Mouse (Mus musculus) MEL (cell line): Measurements from ENCODE around the gene Atg9b. TPM values are rescaled to one million over a fixed set of nuclear protein-coding genes. Genes with fewer than 3 reads are reported as not detected.

ENCODE experiments used
- DNase-seq: peaks from one replicate; pipeline ENCODE4 v3.0.0; 2011; ENCODE audit warnings: low read depth, low spot score
- H3K27ac ChIP-seq: 2 replicates; pipeline ENCODE4 v1.5.1; 2012; ENCODE audit warnings: low read depth, mild to moderate bottlenecking, control low read depth, low read length, moderate library complexity; ENCODE audit not compliant: control insufficient read depth
- H3K27me3 ChIP-seq, 2 experiments: fragments of 150-350 bp in 1 of 2; sonication (generic) in 1 of 2; 2 replicates each; pipeline ENCODE4 v1.6.1; 2012; ENCODE audit warnings: low read length in 2 of 2, mild to moderate bottlenecking in 2 of 2, improper control_type of control experiment in 1 of 2, moderate library complexity in 1 of 2; ENCODE audit not compliant: insufficient read depth in 2 of 2, control insufficient read depth in 1 of 2
- H3K36me3 ChIP-seq, 2 experiments: 2 replicates each; pipeline ENCODE4 v1.6.1; 2012 to 2014; ENCODE audit warnings: low read length in 2 of 2, improper control_type of control experiment in 1 of 2, inconsistent platforms in 1 of 2, mild to moderate bottlenecking in 1 of 2; ENCODE audit not compliant: insufficient read depth in 2 of 2, control insufficient read depth in 1 of 2
- H3K4me1 ChIP-seq, 2 experiments: fragments of 150-350 bp in 1 of 2; sonication (generic) in 1 of 2; 2 replicates each; pipeline ENCODE4 v1.6.1; 2012; ENCODE audit warnings: low read length in 2 of 2, improper control_type of control experiment in 1 of 2, mild to moderate bottlenecking in 1 of 2; ENCODE audit not compliant: insufficient read depth in 2 of 2, control insufficient read depth in 1 of 2
- H3K4me3 ChIP-seq, 2 experiments: fragments of 150-350 bp in 1 of 2; sonication (generic) in 1 of 2; 2 replicates each; pipeline ENCODE4 v1.5.1; 2012; ENCODE audit warnings: low read depth in 2 of 2, low read length in 2 of 2, mild to moderate bottlenecking in 2 of 2, moderate library complexity in 2 of 2, control low read depth in 1 of 2, improper control_type of control experiment in 1 of 2; ENCODE audit not compliant: control insufficient read depth in 1 of 2, insufficient read depth in 1 of 2
- H3K79me2 ChIP-seq: 2 replicates; pipeline ENCODE4 v1.6.1; 2012; ENCODE audit warnings: mild to moderate bottlenecking, low read length, moderate library complexity; ENCODE audit not compliant: control insufficient read depth, poor library complexity, insufficient read depth
- H3K9ac ChIP-seq: 2 replicates; pipeline ENCODE4 v1.6.1; 2012; ENCODE audit warnings: low read depth, mild to moderate bottlenecking, control low read depth, low read length, moderate library complexity; ENCODE audit not compliant: control insufficient read depth, poor library complexity, severe bottlenecking
- H3K9me3 ChIP-seq: fragments of 150-350 bp; sonication (generic); replicated peaks from 2 replicates; pipeline ENCODE4 v1.6.1; 2012; ENCODE audit warnings: mild to moderate bottlenecking, low read length, improper control_type of control experiment, moderate library complexity; ENCODE audit not compliant: insufficient read depth
- CHD1 ChIP-seq: IDR thresholded peaks from 2 replicates; pipeline ENCODE4 v1.6.1; 2012; ENCODE audit warnings: low read depth, mild to moderate bottlenecking, inconsistent platforms, low read length, improper control_type of control experiment
- ETS1 ChIP-seq: IDR thresholded peaks from 2 replicates; pipeline ENCODE4 v1.6.1; 2012; ENCODE audit warnings: low read depth, mild to moderate bottlenecking, inconsistent platforms, low read length, improper control_type of control experiment, moderate library complexity
- JUND ChIP-seq: IDR thresholded peaks from 2 replicates; pipeline ENCODE4 v1.6.1; 2011; ENCODE audit warnings: low read depth, mild to moderate bottlenecking, improper control_type of control experiment, low read length
- KAT2A ChIP-seq: conservative IDR thresholded peaks from 2 replicates; pipeline ENCODE4 v1.6.1; 2012; ENCODE audit warnings: low read depth, low read length, improper control_type of control experiment, inconsistent platforms
- MAZ ChIP-seq: IDR thresholded peaks from 2 replicates; pipeline ENCODE4 v1.6.1; 2012; ENCODE audit warnings: low read depth, mild to moderate bottlenecking, inconsistent platforms, low read length, improper control_type of control experiment
- MXI1 ChIP-seq: IDR thresholded peaks from 2 replicates; pipeline ENCODE4 v1.6.1; 2011; ENCODE audit warnings: mild to moderate bottlenecking, low read depth, low read length, improper control_type of control experiment
- MYC ChIP-seq: IDR thresholded peaks from 2 replicates; pipeline ENCODE4 v1.6.1; 2011; ENCODE audit warnings: low read depth, mild to moderate bottlenecking, low read length, improper control_type of control experiment, moderate library complexity
- NELFE ChIP-seq: IDR thresholded peaks from 2 replicates; pipeline ENCODE4 v1.6.1; 2011; ENCODE audit warnings: low read depth, low read length, improper control_type of control experiment
- POLR2A ChIP-seq, 2 experiments: IDR thresholded peaks; 2 replicates each; pipeline ENCODE4 v1.6.1; 2011 to 2012; ENCODE audit warnings: low read length in 2 of 2, mild to moderate bottlenecking in 2 of 2, control low read depth in 1 of 2, improper control_type of control experiment in 1 of 2, low read depth in 1 of 2, moderate library complexity in 1 of 2; ENCODE audit not compliant: control insufficient read depth in 1 of 2, insufficient read depth in 1 of 2, poor library complexity in 1 of 2
- RAD21 ChIP-seq: IDR thresholded peaks from 2 replicates; pipeline ENCODE4 v1.6.1; 2011; ENCODE audit warnings: mild to moderate bottlenecking, low read depth, low read length, improper control_type of control experiment
- SIN3A ChIP-seq: IDR thresholded peaks from 2 replicates; pipeline ENCODE4 v1.6.1; 2012; ENCODE audit warnings: low read length, improper control_type of control experiment, inconsistent platforms
- SMC3 ChIP-seq: IDR thresholded peaks from 2 replicates; pipeline ENCODE4 v1.6.1; 2011; ENCODE audit warnings: low read depth, low read length, improper control_type of control experiment
- TAL1 ChIP-seq: IDR thresholded peaks from 2 replicates; pipeline ENCODE4 v1.6.1; 2012; ENCODE audit warnings: mild to moderate bottlenecking, inconsistent platforms, low read length, moderate library complexity, mixed read lengths
- UBTF ChIP-seq: IDR thresholded peaks from 2 replicates; pipeline ENCODE4 v1.6.1; 2012; ENCODE audit warnings: low read depth, mild to moderate bottlenecking, inconsistent platforms, low read length, improper control_type of control experiment, moderate library complexity, borderline replicate concordance; ENCODE audit not compliant: insufficient read depth
- USF1 ChIP-seq: IDR thresholded peaks from 2 replicates; pipeline ENCODE4 v1.6.1; 2014; ENCODE audit warnings: low read depth, mild to moderate bottlenecking, inconsistent platforms, low read length, improper control_type of control experiment, moderate library complexity
- USF2 ChIP-seq, 2 experiments: IDR thresholded peaks; 2 replicates each; pipeline ENCODE4 v1.6.1; 2011 to 2012; ENCODE audit warnings: improper control_type of control experiment in 2 of 2, low read length in 2 of 2, borderline replicate concordance in 1 of 2, inconsistent platforms in 1 of 2, low read depth in 1 of 2, mild to moderate bottlenecking in 1 of 2; ENCODE audit not compliant: insufficient read depth in 1 of 2
- ZKSCAN1 ChIP-seq: IDR thresholded peaks from 2 replicates; pipeline ENCODE4 v1.6.1; 2012; ENCODE audit warnings: low read depth, mild to moderate bottlenecking, inconsistent platforms, low read length, improper control_type of control experiment, moderate library complexity
- polyA plus RNA-seq, 2 experiments: library from polyadenylated mRNA; stranded (reverse) in 1 of 2; unstranded in 1 of 2; fragments of >175 nt in 1 of 2; fragments of >200 nt in 1 of 2; gene quantifications; 2 replicates each; pipeline versions ENCODE4 v1.2.1 to v1.2.4; 2012; ENCODE audit warnings: low replicate concordance in 2 of 2, low read depth in 1 of 2; ENCODE audit not compliant: insufficient read length in 2 of 2, insufficient read depth in 1 of 2, missing spikeins in 1 of 2
- total RNA-seq: library from RNA; depleted of rRNA; stranded (reverse); fragments of 300-350 nt; gene quantifications from 2 replicates; pipeline ENCODE4 v1.2.3, GENCODE M21; 2012

The Atg9b gene
- total and polyA plus RNA-seq, 3 experiments, result 41.2 to 41.5 TPM; not detected in 1

DNA sequence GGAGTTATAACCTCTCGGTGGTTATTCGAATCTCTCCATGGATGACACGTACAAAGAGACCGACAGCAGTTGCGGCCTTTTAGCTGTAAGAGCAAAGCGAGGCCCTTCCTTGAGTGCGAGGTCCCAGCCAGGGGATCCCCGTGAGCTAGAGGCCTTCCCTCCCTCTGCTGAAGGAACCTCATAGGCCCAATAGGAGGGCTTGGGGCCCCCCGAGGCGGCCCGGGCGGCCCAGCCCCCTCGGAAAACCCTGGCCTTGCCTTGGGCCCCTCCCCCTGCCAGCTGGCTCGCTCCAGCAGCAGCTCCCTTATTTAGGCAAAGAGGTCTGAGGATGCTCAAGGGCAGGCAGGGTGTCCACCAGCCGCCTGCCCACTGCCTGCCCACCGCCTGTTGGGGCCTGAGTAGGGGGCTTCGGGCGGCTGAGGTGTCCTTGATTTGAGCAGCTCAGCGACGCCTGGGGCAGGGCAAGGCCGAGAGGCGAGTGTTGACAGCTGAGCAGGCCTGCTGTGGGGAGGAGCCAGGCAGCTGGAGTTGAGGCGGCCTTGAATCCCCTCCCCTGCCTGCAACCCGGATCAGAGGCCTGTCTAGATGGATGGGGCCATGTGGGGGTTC lies 39.6 kb downstream of the Atg9b start (continued):
- TF ChIP-seq UBTF (no peak), SMC3 (no peak), ZKSCAN1 (no peak)

DNA sequence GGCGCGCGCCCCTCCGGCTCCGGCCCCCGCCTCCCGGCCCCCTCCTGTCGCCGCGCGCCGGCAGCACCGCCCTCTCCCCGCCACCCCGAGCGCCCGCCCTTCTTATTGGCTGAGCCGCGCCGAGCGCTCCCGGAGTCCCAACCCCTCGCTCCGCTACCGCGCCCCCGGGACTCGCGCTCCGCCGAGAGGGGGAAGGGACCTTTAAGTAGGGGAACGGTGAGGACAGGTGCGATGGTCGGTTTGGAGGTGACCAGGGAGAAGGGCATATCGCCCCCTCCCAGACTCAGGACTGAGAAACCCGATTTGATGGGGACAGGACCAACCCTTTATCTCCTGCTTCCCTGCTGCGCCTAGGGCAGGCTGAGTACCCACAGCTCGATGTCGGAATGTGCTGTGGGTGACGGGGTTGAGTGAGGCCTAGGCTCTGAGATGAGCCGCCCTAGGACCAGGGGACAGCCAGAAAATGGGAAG lies 40.2 kb downstream of the Atg9b start:
- Histone ChIP-seq H3K79me2 (no peaks in the 10 kb centered on the region), H3K27ac (no peak overlapping the region), H3K9me3 (no peaks in the 10 kb centered on the region), H3K9ac (no peak overlapping the region), H3K4me1 (peaks cover 8 to 20% of the 10 kb centered on the region in 2 experiments), H3K4me3 (peak overlapping the region; percentile 15 to 61), H3K36me3 (peaks cover 0 to 8% of the 10 kb centered on the region in 2 experiments; a peak in 1 of 4 replicates), H3K27me3 (no peaks in the 10 kb centered on the region; a peak in 3 of 4 replicates)
- DNase-seq, result peak; percentile 77
- TF ChIP-seq POLR2A (IDR thresholded peaks at IDR 0.05; ENCODE audit: control insufficient read depth in 1 of 2, insufficient read depth in 1 of 2, low read depth in 1 of 2, low read length in 2 of 2, poor library complexity in 1 of 2) (no peak), ETS1 (no peak), RAD21 (no peak), KAT2A (no peak), JUND (no peak), MAZ (no peak; the same call in 1 of the 2 replicates), SMC3 (no peak), NELFE (no peak)

DNA sequence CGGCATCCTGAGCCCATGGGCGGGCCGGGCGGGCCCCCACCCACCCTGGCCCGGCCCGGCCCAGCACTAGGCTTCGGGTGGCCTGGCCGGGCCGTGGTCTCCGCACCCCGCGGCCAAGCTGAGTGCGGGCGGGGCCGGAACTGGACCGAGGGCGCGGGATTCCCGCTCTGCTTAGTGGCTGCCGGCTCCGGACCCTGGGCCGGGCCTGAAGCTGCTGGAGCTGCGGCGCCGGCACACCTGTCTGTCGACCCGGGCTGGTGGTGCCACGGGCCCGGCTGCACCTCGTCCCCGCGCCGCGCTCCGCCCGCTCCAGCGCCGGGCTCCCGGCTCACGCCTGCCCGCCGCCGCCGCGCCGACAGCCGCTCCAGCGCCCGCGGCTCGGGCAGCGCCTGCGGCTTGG lies 40.7 kb downstream of the Atg9b start, which contains the start of gene Kcnh2:
TSS of gene Kcnh2 (minus strand) at position 327 of the 400 bp plus-strand sequence.
- Histone ChIP-seq H3K9me3 (no peaks in the 10 kb centered on the region), H3K79me2 (no peaks in the 10 kb centered on the region), H3K4me1 (peaks cover 10 to 25% of the 10 kb centered on the region in 2 experiments), H3K4me3 (peak within 1 kb of the TSS; percentile 29 to 68), H3K27ac (no peak within 1 kb of the TSS), H3K9ac (peak within 1 kb of the TSS; percentile 49), H3K36me3 (peaks cover 0 to 9% of the 10 kb centered on the region in 2 experiments; a peak in 2 of 4 replicates), H3K27me3 (no peaks in the 10 kb centered on the region; a peak in 3 of 4 replicates)
- no peak for DNase-seq
- TF ChIP-seq NELFE (no peak), SIN3A (no peak), TAL1 (no peak), MXI1 (no peak), USF1 (no peak), CHD1 (no peak), MYC (no peak), USF2 (IDR thresholded peaks at IDR 0.05; ENCODE audit: borderline replicate concordance in 1 of 2, insufficient read depth in 1 of 2, low read depth in 1 of 2, low read length in 2 of 2) (no peak)
